Mouse (Mus musculus): ENCODE measurements at regions not wholly inside any gene's neighbourhood (a gene's known extent, or its start where the extent isn't known, plus 50 kb on each side); places are given as distances from the start of the nearest gene placed in this dataset.
"Not testable (repeated sequence)": the region's sequence is repeated elsewhere in the genome, so short reads cannot be mapped to it uniquely, and the experiment has no call there.

DNA sequence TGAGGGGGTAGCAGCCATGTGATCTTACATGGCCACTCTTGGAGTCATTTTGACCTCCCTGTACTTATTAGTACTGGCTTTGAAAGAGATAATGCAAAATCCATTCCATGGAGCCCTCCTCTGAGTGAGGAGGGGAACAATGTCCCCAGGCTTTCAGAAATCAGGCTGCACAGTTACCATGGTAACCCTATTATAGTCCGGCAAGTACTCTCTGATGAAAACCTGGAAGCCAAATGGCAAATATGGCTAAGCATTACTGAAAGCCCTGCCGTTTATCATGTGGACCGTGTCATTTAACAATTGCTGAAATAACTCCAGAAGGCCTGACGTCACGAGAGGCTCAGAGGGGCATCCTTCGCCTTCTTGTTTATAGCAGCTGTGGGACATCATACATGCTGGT is 82.5 kb upstream of the Xcl1 start:
- DNase-seq (ENCODE audit: low read depth, low spot score): no peak

DNA sequence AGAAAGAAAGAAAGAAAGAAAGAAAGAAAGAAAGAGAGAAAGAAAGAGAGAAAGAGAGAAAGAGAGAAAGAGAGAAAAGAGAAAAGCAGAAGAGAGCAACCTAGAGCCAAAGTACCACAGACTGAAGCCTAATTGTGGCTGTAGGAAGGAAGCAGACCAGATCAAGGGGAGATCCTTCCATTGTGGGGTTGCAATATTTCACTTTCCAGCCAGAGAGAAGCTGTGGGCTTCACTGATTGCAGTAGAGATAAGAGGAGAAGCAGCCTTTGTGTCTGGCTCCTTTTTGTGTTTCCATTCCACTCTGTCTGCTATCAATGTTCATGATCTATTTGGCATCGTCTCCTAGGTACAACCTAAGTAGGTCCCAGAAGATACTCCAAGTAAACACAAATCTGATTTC is 79.0 kb upstream of the Xcl1 start:
- no peak for DNase-seq (ENCODE audit: low read depth, low spot score)

DNA sequence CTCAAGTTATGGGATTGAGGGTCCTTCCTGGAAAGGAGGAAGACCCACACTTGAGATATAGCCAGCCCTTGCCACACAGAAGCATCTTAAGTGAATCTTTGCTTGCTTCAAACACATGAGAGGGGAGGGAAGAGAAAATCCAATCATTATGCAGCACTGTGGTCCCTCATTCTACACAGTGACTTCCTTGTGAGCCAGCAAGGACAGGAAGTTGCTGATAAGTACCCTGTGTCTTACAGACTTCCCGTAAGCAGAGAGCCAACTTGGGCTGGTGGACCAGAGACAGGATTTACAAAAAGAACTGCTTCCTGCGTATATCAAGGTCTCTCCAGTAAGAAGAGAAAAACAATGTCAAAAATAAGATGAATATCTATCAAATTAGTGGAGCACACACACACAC is 78.1 kb upstream of the Xcl1 start:
- no peak for DNase-seq (ENCODE audit: low read depth, low spot score)

DNA sequence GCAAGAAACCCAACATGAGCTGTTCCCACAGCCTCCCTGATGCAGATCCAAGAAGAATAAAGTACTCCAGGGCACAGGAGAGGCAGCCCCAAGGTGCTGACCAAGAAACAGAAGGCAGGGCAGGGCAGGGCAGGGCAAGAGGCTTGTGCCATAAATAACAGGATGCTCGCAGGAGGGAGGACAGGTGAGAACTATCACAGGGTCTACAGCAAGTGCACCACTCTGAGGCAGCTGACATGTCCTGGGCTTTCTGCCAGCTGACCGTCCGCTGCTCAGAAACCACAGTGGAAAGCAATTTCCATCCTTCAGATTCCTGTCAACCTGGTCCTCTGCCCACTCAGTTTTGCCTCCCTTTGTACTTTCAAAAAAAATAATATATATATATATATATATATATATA is 77.0 kb upstream of the Xcl1 start:
- DNase-seq (ENCODE audit: low read depth, low spot score): peak; percentile 62

DNA sequence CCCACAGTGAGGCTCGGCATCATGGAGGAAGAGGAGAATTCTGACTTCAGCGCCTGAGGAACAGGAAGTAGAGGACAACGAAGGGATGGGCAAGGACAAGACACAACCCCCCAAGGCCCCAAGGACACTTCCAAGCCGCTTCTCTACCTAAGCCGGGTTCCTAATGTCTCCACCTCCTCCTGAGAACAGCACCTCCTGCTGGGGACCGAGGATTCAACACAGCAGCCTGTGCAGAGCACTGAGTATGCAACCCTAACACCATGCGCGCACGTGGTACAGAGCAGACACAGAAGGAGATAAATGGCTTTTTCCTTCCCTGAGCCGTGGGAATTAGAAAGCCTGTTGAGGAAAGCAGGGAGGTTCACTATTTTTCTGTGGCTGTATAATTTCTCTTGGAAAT is 64.2 kb upstream of the Xcl1 start:
- DNase-seq (ENCODE audit: low read depth, low spot score): no peak

- DNase-seq (ENCODE audit: low read depth, low spot score): no peak
These were observed 63.3 kb upstream of the Xcl1 start for GRCm38 (mm10) chr1:164998621-164999020.

DNA sequence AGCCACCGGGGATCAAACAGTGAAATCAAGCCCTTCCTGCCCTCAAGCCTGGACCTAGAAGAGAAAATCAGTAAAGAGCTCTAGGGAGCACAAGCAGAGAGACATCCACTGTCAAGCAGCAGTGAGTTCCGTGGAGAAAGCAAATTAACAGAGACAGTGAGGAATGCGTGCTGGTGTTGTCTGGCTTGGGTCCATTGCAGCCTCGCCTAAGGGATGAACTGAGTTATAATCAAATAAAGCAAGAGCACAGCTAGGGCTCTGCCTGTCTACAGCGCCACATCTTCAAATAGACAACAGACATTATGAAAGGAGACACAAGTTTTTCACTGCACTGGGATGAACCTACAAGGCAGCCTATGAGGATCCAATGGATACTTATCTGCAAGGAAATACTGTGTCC is 62.3 kb upstream of the Xcl1 start:
- no peak for DNase-seq (ENCODE audit: low read depth, low spot score)

- DNase-seq (ENCODE audit: low read depth, low spot score): peak; percentile 43
These were observed 58.9 kb upstream of the Xcl1 start for GRCm38 (mm10) chr1:164994247-164994660.

DNA sequence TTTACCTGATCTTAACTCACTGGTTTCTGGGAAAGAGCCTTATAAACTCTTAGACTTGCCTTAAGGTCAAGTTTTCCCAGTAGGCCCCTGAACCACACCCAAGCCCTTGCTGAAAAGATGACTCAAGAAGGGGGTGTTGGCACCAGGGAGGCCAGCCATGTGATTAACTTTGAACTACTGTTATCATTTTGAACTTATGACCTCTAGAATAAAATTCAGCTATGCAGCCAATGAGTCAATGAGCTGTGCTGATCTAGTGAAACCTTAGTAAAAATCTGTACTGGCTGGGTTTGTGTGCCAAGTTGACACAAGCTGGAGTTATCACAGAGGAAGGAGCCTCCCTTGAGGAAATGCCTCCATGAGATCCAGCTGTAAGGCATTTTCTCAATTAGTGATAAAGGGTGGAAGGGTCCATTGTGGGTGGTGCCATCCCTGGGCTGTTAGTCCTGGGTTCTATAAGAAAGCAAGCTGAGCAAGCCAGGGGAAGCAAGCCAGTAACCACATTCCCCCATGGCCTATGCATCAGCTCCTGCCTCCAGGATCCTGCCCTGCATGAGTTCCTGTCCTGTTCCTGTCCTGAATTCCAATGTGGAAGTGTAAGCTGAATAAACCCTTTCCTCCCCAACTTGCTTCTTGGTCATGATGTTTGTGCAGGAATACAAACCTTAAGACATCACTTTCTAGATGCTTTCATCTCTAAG is 58.0 kb upstream of the Xcl1 start:
- DNase-seq (ENCODE audit: low read depth, low spot score): peak; percentile 86

- peak; percentile 32 for DNase-seq (ENCODE audit: low read depth, low spot score)
These were observed 53.7 kb upstream of the Xcl1 start for GRCm38 (mm10) chr1:164988982-164989381.

- no peak for DNase-seq (ENCODE audit: low read depth, low spot score)
These were observed 52.9 kb upstream of the Xcl1 start for GRCm38 (mm10) chr1:164988191-164988590.

GRCm38 (mm10) chr1:164985521-164985920 is 50.2 kb upstream of the Xcl1 start:
- DNase-seq (ENCODE audit: low read depth, low spot score): not testable (repeated sequence)

Data from 3T3-L1 (cell line).